Mouse (Mus musculus) liver, embryonic 15.5 days (tissue): ENCODE data around the gene Dyrk3. TPM values are rescaled to one million over a fixed set of nuclear protein-coding genes. Genes with fewer than 3 reads are reported as not detected.

Experiments used
- ATAC-seq: fragments of 200-750 bp; cut with Nextera tagmentation; 2 replicates; pipeline ENCODE4 v1.8.0; 2017; ENCODE audit warnings: moderate number of reproducible peaks, mild to moderate bottlenecking, moderate library complexity; ENCODE audit not compliant: insufficient read depth
- H3K27ac ChIP-seq: fragments of 300-500 bp; sonication (generic); replicated peaks from 2 replicates; pipeline ENCODE4 v1.5.1; 2015; ENCODE audit warnings: mild to moderate bottlenecking, inconsistent platforms
- H3K27me3 ChIP-seq: fragments of 300-500 bp; sonication (generic); 2 replicates; pipeline ENCODE4 v1.6.1; 2015; ENCODE audit warnings: mild to moderate bottlenecking, inconsistent platforms
- H3K36me3 ChIP-seq: fragments of 300-500 bp; sonication (generic); replicated peaks from 2 replicates; pipeline ENCODE4 v1.6.1; 2015; ENCODE audit warnings: moderate library complexity, mild to moderate bottlenecking, inconsistent platforms
- H3K4me1 ChIP-seq: fragments of 300-500 bp; sonication (generic); replicated peaks from 2 replicates; pipeline ENCODE4 v1.6.1; 2015; ENCODE audit warnings: inconsistent platforms
- H3K4me2 ChIP-seq: fragments of 300-500 bp; sonication (generic); 2 replicates; pipeline ENCODE4 v1.6.1; 2015; ENCODE audit warnings: moderate library complexity, mild to moderate bottlenecking, inconsistent platforms
- H3K4me3 ChIP-seq: fragments of 300-500 bp; sonication (generic); replicated peaks from 2 replicates; pipeline ENCODE4 v1.5.1; 2015; ENCODE audit warnings: mild to moderate bottlenecking, inconsistent platforms
- H3K9ac ChIP-seq: fragments of 300-500 bp; sonication (generic); 2 replicates; pipeline ENCODE4 v1.6.1; 2015; ENCODE audit warnings: moderate library complexity, mild to moderate bottlenecking, inconsistent platforms
- H3K9me3 ChIP-seq: fragments of 300-500 bp; sonication (generic); replicated peaks from 2 replicates; pipeline ENCODE4 v1.6.1; 2016; ENCODE audit warnings: inconsistent platforms
- WGBS: fragments of 180-500 bp; shearing (Covaris S2); methylation state at CpG from one replicate; pipeline ENCODE4 v1.1.7; 2015; ENCODE audit warnings: mixed read lengths; ENCODE audit not compliant: insufficient replicate concordance; 5-methylcytosine and 5-hydroxymethylcytosine counted together
- polyA plus RNA-seq: library from polyadenylated mRNA; unstranded; fragments of >200 nt; fragmentation: Nextera tagmentation; extraction: Ambion mirVana; gene quantifications from 2 replicates; pipeline ENCODE4 v1.2.1, GENCODE M21; 2015

Dyrk3 gene
- polyA plus RNA-seq, 1 experiment from 2014 or later = 16.6 TPM

DNA sequence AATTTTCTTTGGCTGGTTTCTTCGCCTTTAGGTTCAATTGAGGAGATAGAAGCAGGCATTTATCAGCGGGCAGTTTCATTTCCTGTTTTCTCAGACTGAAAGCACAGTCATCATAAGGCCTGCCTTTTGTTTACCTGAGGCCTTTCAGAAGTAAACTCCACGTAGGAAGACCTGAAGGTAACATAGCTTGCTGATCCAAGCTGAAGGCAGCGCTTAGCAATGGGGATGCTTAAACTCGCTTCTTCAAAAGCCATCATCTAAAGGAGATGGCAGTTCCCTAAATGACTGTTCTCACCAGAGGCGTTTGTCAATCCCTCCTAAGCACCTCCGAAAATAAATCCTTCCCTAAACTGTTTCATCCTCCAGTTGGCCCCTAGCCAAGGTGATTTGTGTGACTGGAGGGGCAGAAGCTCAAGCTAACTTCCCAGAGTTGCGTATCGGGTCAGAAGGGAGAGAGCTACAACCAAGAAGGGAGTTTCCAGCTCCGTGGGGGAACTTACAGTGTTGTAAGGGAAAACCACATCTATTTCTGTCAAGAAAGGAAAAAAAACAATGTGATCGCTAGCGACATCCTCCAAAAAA, 27.5 kb downstream of the Dyrk3 start:
- 32% methylated on average over 12 of the region's 12 CpGs for WGBS
- H3K9me3 ChIP-seq = no peaks in the 10 kb centered on the region

DNA sequence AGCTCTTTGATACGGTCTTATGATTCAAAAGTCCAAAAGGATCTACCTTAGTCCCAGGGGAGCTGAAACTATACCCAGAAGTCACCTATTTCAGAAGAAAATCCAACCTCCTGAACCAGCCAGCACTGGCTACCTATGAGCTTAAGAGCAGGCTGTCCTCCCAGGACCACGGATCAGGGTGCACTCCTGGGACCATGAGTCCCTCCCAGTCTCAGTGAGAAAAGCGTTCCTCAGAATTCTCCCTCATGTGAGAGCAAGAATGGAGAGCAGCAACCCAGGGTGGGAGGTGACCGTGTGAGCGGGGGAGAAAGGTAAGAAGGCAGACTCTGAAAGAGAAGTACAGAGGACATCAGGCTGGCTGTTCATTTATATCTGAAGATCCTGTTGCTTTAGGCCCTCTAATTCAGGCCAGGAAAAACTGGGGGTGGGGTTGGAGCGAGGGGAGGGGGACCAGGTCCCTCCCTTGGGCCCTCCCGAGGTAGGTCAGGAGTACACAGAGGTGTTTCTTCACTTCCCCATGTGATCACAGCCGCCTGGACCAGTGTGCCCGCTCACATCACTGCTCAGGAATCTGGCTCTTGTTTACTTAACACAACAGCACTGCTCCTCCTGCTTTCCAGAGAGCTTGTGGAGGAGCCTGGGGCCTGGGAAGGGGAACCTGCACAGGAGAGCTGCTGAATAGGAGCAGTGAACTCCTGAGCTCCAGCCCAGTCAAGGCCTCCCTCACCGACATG, 30.4 kb downstream of the Dyrk3 start:
- H3K27ac ChIP-seq = no peak overlapping the region

More for the DNA sequence above, 27.5 kb downstream of the Dyrk3 start:
- no peak overlapping the region for H3K9ac ChIP-seq
- H3K4me3 ChIP-seq = no peak overlapping the region
- no peak for ATAC-seq
- no peaks in the 10 kb centered on the region for H3K36me3 ChIP-seq
- peaks cover 10% of the 10 kb centered on the region; the same call in 1 of the 2 replicates for H3K27me3 ChIP-seq
- H3K4me2 ChIP-seq = no peak overlapping the region
- no peak overlapping the region for H3K27ac ChIP-seq
- H3K4me1 ChIP-seq = no peaks in the 10 kb centered on the region

DNA sequence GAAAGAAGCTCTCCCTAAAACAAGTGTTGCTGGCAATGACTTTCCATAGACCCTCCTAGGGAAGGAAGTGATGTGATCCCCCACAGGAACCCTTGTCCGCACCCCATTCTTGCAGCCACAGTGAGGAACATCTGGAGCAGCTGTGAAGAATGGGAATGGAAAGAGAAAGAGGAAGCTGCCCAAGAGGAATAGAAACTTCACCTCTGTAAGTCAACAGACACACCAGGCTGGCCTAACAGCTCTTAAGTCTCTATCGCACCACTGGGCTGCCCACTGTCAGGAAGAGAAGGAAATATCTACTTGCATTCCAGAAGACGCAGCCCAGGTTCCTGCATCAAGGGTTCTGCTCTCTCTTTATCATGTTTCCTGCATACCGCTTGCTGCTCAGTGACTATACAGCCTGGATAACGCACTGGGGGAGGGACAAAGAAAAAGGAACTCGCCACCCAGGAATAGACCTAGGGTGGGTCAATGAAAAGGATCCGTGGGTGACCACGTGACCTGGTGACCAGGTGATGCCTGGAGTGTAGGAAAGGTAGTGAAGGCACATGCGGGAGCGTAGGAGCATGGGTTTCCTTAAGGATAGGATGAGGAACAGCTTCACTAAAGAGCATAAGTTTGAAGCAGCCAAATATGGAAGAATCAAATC, 34.2 kb downstream of the Dyrk3 start:
- H3K9me3 ChIP-seq = no peaks in the 10 kb centered on the region
- H3K4me1 ChIP-seq = peaks cover 8% of the 10 kb centered on the region; the same call in 1 of the 2 replicates
- ATAC-seq = no peak
- 31% methylated on average over 10 of the region's 10 CpGs for WGBS
- H3K36me3 ChIP-seq = no peaks in the 10 kb centered on the region
- no peak overlapping the region for H3K9ac ChIP-seq
- H3K4me2 ChIP-seq = peak overlapping the region; percentile 1; the same call in 1 of the 2 replicates
- H3K27me3 ChIP-seq = peaks cover 7% of the 10 kb centered on the region; the same call in 1 of the 2 replicates
- H3K4me3 ChIP-seq = no peak overlapping the region
- no peak overlapping the region for H3K27ac ChIP-seq

More for the DNA sequence above, 30.4 kb downstream of the Dyrk3 start:
- ATAC-seq = peak; percentile 59
- 61% methylated on average over 10 of the region's 10 CpGs for WGBS
- Histone ChIP-seq H3K9me3 (no peaks in the 10 kb centered on the region), H3K27me3 (peaks cover 7% of the 10 kb centered on the region; the same call in 1 of the 2 replicates), H3K4me1 (peaks cover 8% of the 10 kb centered on the region; the same call in 1 of the 2 replicates), H3K4me2 (no peak overlapping the region), H3K9ac (no peak overlapping the region), H3K36me3 (no peaks in the 10 kb centered on the region), H3K4me3 (no peak overlapping the region)

DNA sequence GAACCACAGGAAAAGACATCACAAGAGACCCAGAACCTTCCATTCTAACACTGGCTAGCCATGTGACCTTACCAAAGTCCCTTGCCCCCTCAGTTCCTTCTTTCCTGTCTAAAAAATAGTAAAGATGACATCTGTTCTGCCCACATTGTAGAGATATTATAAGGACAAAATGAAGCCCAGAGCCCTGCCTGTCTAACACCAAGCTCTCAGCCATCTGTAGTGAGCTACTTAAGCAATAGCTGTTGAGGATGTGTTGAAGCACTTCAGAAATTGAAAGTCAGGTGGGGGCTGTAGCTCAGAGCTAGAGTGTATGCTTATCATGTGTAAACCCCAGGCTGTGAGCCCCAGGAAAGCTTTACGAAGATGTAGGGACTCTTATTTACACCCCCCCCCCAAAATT, 37.3 kb downstream of the Dyrk3 start:
- ATAC-seq = no peak
- Histone ChIP-seq H3K9me3 (no peaks in the 10 kb centered on the region), H3K27ac (no peak overlapping the region), H3K27me3 (peaks cover 22% of the 10 kb centered on the region), H3K4me2 (no peak overlapping the region), H3K9ac (no peak overlapping the region), H3K4me3 (no peak overlapping the region), H3K36me3 (no peaks in the 10 kb centered on the region), H3K4me1 (peaks cover 32% of the 10 kb centered on the region)
- 76% methylated on average over 1 of the region's 1 CpGs for whole genome bisulfite sequencing

DNA sequence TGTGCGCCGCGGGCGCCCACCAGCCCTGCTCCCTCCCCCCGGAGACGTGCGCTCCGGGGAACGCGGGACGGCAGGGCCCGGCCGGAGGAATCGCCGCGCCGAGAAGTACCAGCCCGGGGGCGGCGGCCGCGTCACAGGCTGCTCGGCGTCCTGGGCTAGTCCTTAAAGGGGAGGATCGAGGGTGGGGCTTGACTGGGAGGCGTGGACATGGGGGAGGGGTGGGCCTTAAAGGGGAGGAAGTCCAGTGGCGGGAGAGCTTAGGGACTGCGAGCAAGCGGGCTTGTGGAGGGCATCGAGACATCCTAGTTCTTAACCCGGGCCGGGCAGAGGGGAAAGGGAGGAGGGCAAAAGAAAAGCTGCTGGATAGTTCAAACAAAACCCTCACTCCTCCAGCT, 40.4 kb downstream of the Dyrk3 start, which contains the start of gene Mapkapk2:
TSS of gene Mapkapk2 (minus strand) at position 127 of the 395 bp plus-strand sequence.
- peaks cover 52% of the 10 kb centered on the region for H3K4me1 ChIP-seq
- H3K9me3 ChIP-seq = no peaks in the 10 kb centered on the region
- peak within 1 kb of the TSS; percentile 86 for H3K9ac ChIP-seq
- ATAC-seq = peak; percentile 93
- under 1% methylated on average over 32 of the region's 32 CpGs for WGBS
- peak within 1 kb of the TSS; percentile 88 for H3K4me3 ChIP-seq
- peak within 1 kb of the TSS; percentile 77 for H3K27ac ChIP-seq
- H3K4me2 ChIP-seq = peak within 1 kb of the TSS; percentile 98
- no peaks in the 10 kb centered on the region for H3K36me3 ChIP-seq
- H3K27me3 ChIP-seq = peaks cover 24% of the 10 kb centered on the region

DNA sequence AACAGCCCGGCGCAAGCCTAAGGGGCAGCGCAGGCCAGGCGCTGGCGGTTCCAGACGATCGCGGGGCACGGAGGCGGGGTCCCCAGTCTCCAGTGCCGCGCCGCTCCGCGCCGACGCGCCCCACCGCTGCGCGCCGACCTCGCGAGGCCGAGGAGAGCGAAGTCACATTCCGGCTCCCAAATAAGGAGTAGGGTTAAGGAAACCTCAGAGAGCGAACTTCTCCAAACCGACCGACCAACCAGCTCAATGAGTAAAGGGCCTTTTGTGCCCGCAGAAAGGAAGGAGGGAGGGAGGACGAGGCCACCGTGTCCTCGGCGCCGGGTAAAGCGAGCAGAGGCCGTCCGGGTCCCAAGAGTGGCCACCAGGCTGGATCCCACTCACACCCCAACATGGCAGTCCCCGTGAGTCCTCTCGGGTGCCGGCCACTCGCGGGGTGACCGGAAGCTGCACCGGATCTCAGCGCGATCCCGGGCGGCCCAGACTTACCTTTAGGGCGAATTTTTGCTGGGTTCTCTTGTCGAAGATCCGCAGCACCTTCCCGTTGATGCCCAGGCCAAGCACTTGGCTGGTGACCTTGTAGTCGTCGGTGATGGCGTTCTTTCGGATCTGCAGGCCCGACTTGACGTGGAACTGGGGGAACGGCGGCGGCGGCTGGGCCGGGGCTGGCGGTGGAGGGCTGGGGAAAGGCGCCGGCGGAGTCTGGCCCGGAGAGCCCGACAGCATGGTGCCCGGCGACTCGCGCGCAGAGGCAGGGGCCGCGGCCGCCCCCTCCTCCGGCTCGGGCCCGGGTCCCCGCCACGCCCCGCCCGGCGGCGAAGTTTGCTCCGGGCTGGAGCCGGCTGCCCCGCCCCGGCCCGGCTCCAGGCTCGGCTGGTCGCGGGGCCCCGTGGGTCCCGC, 41.1 kb downstream of the Dyrk3 start:
- peaks cover 59% of the 10 kb centered on the region for H3K4me1 ChIP-seq

DNA sequence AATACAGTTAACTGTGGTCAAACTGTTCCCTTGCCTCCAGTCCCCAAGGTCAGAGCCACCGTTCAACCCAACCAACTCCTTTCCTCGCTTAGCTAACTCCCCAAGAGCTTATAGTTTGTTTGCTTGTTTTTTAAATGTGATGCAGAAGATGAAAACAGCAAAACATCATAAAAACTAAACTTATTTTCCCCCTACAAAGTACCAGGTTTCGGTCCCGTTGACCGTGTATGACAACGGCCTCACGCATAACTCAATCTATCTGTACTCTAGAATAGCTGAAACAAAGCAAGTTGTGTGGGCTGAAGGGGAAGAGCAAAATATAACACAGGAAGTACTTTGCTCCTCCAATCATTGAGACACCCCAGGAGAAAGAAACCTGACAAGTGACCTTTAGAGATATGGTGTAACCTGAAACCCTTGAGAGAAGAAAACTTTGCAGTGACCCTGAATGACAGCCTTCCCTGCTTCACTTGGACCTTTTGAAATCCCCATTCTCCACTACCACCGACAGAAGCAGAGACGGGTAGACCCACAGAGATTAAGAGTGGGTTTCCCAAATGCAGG, 41.9 kb downstream of the Dyrk3 start:
- Histone ChIP-seq H3K4me2 (peak overlapping the region; percentile 98), H3K27me3 (peaks cover 24% of the 10 kb centered on the region), H3K4me1 (peaks cover 65% of the 10 kb centered on the region), H3K9me3 (no peaks in the 10 kb centered on the region), H3K36me3 (no peaks in the 10 kb centered on the region), H3K9ac (peak overlapping the region; percentile 86), H3K4me3 (peak overlapping the region; percentile 88), H3K27ac (peak overlapping the region; percentile 77)
- no peak for ATAC-seq
- 11% methylated on average over 9 of the region's 9 CpGs for WGBS

More for the DNA sequence above, 41.1 kb downstream of the Dyrk3 start:
- Histone ChIP-seq H3K9me3 (no peaks in the 10 kb centered on the region), H3K27ac (peak overlapping the region; percentile 77), H3K9ac (peak overlapping the region; percentile 86), H3K36me3 (no peaks in the 10 kb centered on the region), H3K4me3 (peak overlapping the region; percentile 88), H3K27me3 (peaks cover 24% of the 10 kb centered on the region), H3K4me2 (peak overlapping the region; percentile 98)
- ATAC-seq = peak; percentile 45
- under 1% methylated on average over 90 of the region's 98 CpGs for WGBS

DNA sequence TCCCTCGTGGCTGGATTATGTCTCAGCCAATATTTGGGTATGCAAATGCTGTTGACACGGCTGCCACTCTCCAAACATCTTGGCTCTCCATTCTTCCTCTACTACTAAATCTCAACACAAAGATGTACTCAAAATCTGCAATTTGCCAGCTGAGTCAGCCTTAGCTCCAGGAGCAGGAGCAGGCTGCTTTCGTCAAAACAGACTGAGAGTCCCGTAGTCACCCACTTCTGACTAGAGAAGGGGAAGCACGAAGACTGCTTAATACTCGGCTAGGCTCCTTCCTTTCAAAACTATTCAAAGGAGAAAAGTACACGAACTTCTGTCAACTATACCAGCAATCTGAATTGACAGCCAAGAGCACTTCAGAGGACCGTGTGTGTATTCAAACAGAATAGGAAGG, 42.6 kb downstream of the Dyrk3 start:
- H3K4me3 ChIP-seq = peak overlapping the region; percentile 88
- H3K4me1 ChIP-seq = peaks cover 71% of the 10 kb centered on the region
- ATAC-seq = no peak
- H3K9me3 ChIP-seq = no peaks in the 10 kb centered on the region
- peak overlapping the region; percentile 77; the same call in 1 of the 2 replicates for H3K27ac ChIP-seq
- H3K9ac ChIP-seq = no peak overlapping the region
- no peaks in the 10 kb centered on the region for H3K36me3 ChIP-seq
- peaks cover 24% of the 10 kb centered on the region for H3K27me3 ChIP-seq
- 25% methylated on average over 8 of the region's 8 CpGs for WGBS
- H3K4me2 ChIP-seq = peak overlapping the region; percentile 98

DNA sequence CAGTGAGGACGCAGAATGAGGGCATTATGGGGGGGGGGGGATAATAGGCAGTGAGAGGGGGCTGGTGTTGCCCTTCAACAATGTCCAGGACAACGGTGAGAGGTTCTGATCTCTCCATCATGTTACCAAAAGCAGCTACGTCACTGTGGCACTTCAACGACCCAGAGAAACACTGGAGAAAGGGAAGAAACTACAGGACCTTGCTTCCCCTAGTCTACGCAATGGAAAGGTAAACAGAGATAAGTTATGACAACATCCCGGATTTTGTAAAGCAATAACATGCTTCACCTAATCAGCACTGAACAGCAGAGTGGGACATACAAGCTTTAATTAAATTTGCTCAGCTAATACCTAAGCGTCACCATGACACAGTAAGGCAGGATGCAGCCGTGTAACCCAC, 44.3 kb downstream of the Dyrk3 start:
- 68% methylated on average over 8 of the region's 8 CpGs for WGBS
- Histone ChIP-seq H3K9me3 (no peaks in the 10 kb centered on the region), H3K36me3 (no peaks in the 10 kb centered on the region), H3K4me3 (no peak overlapping the region), H3K4me2 (no peak overlapping the region), H3K9ac (no peak overlapping the region), H3K4me1 (peaks cover 88% of the 10 kb centered on the region), H3K27me3 (peaks cover 24% of the 10 kb centered on the region), H3K27ac (no peak overlapping the region)
- ATAC-seq = no peak

DNA sequence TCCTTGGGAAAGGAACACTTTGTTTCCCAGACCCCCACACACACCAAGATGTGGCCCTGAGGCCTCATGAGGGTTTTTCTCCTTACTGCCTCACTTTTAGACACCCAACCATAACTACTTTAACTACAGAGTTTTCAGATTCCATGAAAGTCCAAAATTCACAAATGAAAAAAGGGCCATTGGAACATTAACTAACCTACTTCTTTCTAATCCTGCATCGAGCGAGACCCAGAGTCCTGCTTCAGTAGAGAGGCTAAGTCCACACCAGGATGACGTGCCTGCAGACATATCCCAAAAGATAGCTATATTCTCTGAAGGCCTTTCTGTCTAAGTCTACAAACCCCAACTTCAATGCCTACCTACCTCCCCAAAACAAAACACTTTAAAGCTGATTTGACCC, 45.3 kb downstream of the Dyrk3 start:
- Histone ChIP-seq H3K4me1 (peaks cover 89% of the 10 kb centered on the region), H3K4me3 (no peak overlapping the region), H3K27me3 (peaks cover 24% of the 10 kb centered on the region), H3K36me3 (no peaks in the 10 kb centered on the region), H3K4me2 (no peak overlapping the region), H3K27ac (no peak overlapping the region), H3K9me3 (no peaks in the 10 kb centered on the region), H3K9ac (no peak overlapping the region)
- WGBS = 84% methylated on average over 3 of the region's 3 CpGs
- ATAC-seq = no peak
